Mouse (Mus musculus) forebrain, embryonic 11.5 days (tissue): ENCODE measurements around the gene Ap1g1. TPM values are rescaled to one million over a fixed set of nuclear protein-coding genes. Genes with fewer than 3 reads are reported as not detected.

Experiments
- ATAC-seq: fragments of 200-750 bp; cut with Nextera tagmentation; replicated peaks from 2 replicates; pipeline ENCODE4 v1.8.0; 2017; ENCODE audit warnings: moderate TSS enrichment; ENCODE audit not compliant: low FRiP score
- DNase-seq: peaks from one replicate; pipeline ENCODE4 v3.0.0-alpha.2; 2017; ENCODE audit warnings: low spot score
- H3K27ac ChIP-seq: fragments of 300-500 bp; sonication (generic); 2 replicates; pipeline ENCODE4 v1.5.1; 2014; ENCODE audit warnings: low read depth, low read length
- H3K27me3 ChIP-seq: fragments of 300-500 bp; sonication (generic); 2 replicates; pipeline ENCODE4 v1.6.1; 2014; ENCODE audit warnings: mild to moderate bottlenecking, low read length, mixed read lengths; ENCODE audit not compliant: control insufficient read depth, insufficient read depth
- H3K36me3 ChIP-seq: fragments of 300-500 bp; sonication (generic); 2 replicates; pipeline ENCODE4 v1.6.1; 2014; ENCODE audit warnings: mild to moderate bottlenecking, low read length, moderate library complexity, mixed read lengths; ENCODE audit not compliant: control insufficient read depth, insufficient read depth
- H3K4me1 ChIP-seq: fragments of 300-500 bp; sonication (generic); replicated peaks from 2 replicates; pipeline ENCODE4 v1.6.1; 2014; ENCODE audit warnings: low read length, mixed read lengths; ENCODE audit not compliant: control insufficient read depth, insufficient read depth
- H3K4me2 ChIP-seq: fragments of 300-500 bp; sonication (generic); 2 replicates; pipeline ENCODE4 v1.6.1; 2014; ENCODE audit warnings: low read depth, mild to moderate bottlenecking, low read length, moderate library complexity, mixed read lengths; ENCODE audit not compliant: severe bottlenecking
- H3K4me3 ChIP-seq: fragments of 300-500 bp; sonication (generic); 2 replicates; pipeline ENCODE4 v1.5.1; 2014; ENCODE audit warnings: low read depth, low read length
- H3K9ac ChIP-seq: fragments of 300-500 bp; sonication (generic); 2 replicates; pipeline ENCODE4 v1.6.1; 2014; ENCODE audit warnings: low read length
- H3K9me3 ChIP-seq: fragments of 300-500 bp; sonication (generic); 2 replicates; pipeline ENCODE4 v1.6.1; 2016; ENCODE audit warnings: low read length, mixed read lengths; ENCODE audit not compliant: control insufficient read depth
- WGBS: fragments of 180-500 bp; shearing (Covaris S2); extraction: QIAGEN DNeasy Blood & Tissue Kit; methylation state at CpG from one replicate; pipeline ENCODE4 v1.1.7; 2014; 5-methylcytosine and 5-hydroxymethylcytosine counted together
- polyA plus RNA-seq: library from polyadenylated mRNA; unstranded; fragments of >200 nt; fragmentation: Nextera tagmentation; extraction: Ambion mirVana; gene quantifications from 2 replicates; pipeline ENCODE4 v1.2.1, GENCODE M21; 2014

Gene Ap1g1
- polyA plus RNA-seq, 1 experiment from 2014 or later, result 47.0 TPM

- Histone ChIP-seq H3K4me2 (no peak overlapping the region), H3K9ac (no peak overlapping the region), H3K27ac (no peak overlapping the region), H3K36me3 (no peaks in the 10 kb centered on the region; the same call in 1 of the 2 replicates), H3K27me3 (no peaks in the 10 kb centered on the region), H3K4me3 (no peak overlapping the region), H3K4me1 (no peaks in the 10 kb centered on the region), H3K9me3 (no peaks in the 10 kb centered on the region)
- no peak for ATAC-seq
- DNase-seq, result no peak
Observed at GRCm38 (mm10) chr8:109885294-109885693, 106.9 kb downstream of the Ap1g1 start.

GRCm38 (mm10) chr8:109889211-109889610 is 110.9 kb downstream of the Ap1g1 start:
- Histone ChIP-seq H3K4me3 (no peak overlapping the region), H3K4me2 (no peak overlapping the region), H3K36me3 (no peaks in the 10 kb centered on the region; the same call in 1 of the 2 replicates), H3K27me3 (no peaks in the 10 kb centered on the region), H3K27ac (no peak overlapping the region), H3K4me1 (no peaks in the 10 kb centered on the region), H3K9ac (no peak overlapping the region), H3K9me3 (no peaks in the 10 kb centered on the region)
- ATAC-seq, result no peak
- 96% methylated on average over 1 of the region's 1 CpGs for WGBS
- no peak for DNase-seq

GRCm38 (mm10) chr8:109890794-109891585 is 112.6 kb downstream of the Ap1g1 start:
- no peak for DNase-seq
- Histone ChIP-seq H3K36me3 (no peaks in the 10 kb centered on the region; the same call in 1 of the 2 replicates), H3K27ac (no peak overlapping the region), H3K9me3 (no peaks in the 10 kb centered on the region), H3K27me3 (no peaks in the 10 kb centered on the region), H3K9ac (no peak overlapping the region), H3K4me3 (no peak overlapping the region), H3K4me1 (no peaks in the 10 kb centered on the region), H3K4me2 (no peak overlapping the region)
- WGBS, result 92% methylated on average over 3 of the region's 3 CpGs
- no peak for ATAC-seq

- H3K9me3 ChIP-seq, result no peaks in the 10 kb centered on the region
- DNase-seq (no peak), ATAC-seq (no peak)
- no peaks in the 10 kb centered on the region for H3K4me1 ChIP-seq
- H3K27me3 ChIP-seq, result no peaks in the 10 kb centered on the region
- H3K9ac ChIP-seq, result no peak overlapping the region
- no peak overlapping the region for H3K4me2 ChIP-seq
- H3K27ac ChIP-seq, result no peak overlapping the region
- no peaks in the 10 kb centered on the region; the same call in 1 of the 2 replicates for H3K36me3 ChIP-seq
- WGBS, result 100% methylated on average over 1 of the region's 1 CpGs
- no peak overlapping the region for H3K4me3 ChIP-seq
Observed at GRCm38 (mm10) chr8:109894636-109895035, 116.3 kb downstream of the Ap1g1 start.

GRCm38 (mm10) chr8:109895355-109895754 is 117.0 kb downstream of the Ap1g1 start:
- Histone ChIP-seq H3K4me3 (no peak overlapping the region), H3K9ac (no peak overlapping the region), H3K36me3 (no peaks in the 10 kb centered on the region; the same call in 1 of the 2 replicates), H3K9me3 (no peaks in the 10 kb centered on the region), H3K27me3 (no peaks in the 10 kb centered on the region), H3K27ac (no peak overlapping the region), H3K4me2 (no peak overlapping the region), H3K4me1 (no peaks in the 10 kb centered on the region)
- DNase-seq, result no peak
- ATAC-seq, result no peak
- WGBS, result 92% methylated on average over 12 of the region's 12 CpGs

GRCm38 (mm10) chr8:109902379-109902778 is 124.0 kb downstream of the Ap1g1 start:
- DNase-seq, result no peak
- Histone ChIP-seq H3K4me3 (no peak overlapping the region), H3K36me3 (no peaks in the 10 kb centered on the region), H3K27ac (no peak overlapping the region), H3K4me1 (no peaks in the 10 kb centered on the region), H3K4me2 (no peak overlapping the region), H3K9me3 (no peaks in the 10 kb centered on the region), H3K9ac (no peak overlapping the region), H3K27me3 (no peaks in the 10 kb centered on the region)
- no peak for ATAC-seq

- Histone ChIP-seq H3K4me3 (no peak overlapping the region), H3K4me2 (no peak overlapping the region), H3K27ac (no peak overlapping the region), H3K27me3 (no peaks in the 10 kb centered on the region), H3K9ac (no peak overlapping the region), H3K36me3 (no peaks in the 10 kb centered on the region; the same call in 1 of the 2 replicates), H3K9me3 (no peaks in the 10 kb centered on the region), H3K4me1 (no peaks in the 10 kb centered on the region)
- DNase-seq (no peak), ATAC-seq (no peak)
- WGBS, result 93% methylated on average over 10 of the region's 10 CpGs
Observed at GRCm38 (mm10) chr8:109903909-109904469, 125.6 kb downstream of the Ap1g1 start.

- Histone ChIP-seq H3K4me2 (no peak overlapping the region), H3K27me3 (no peaks in the 10 kb centered on the region), H3K36me3 (no peaks in the 10 kb centered on the region; the same call in 1 of the 2 replicates), H3K27ac (no peak overlapping the region), H3K9me3 (no peaks in the 10 kb centered on the region), H3K9ac (no peak overlapping the region), H3K4me1 (no peaks in the 10 kb centered on the region), H3K4me3 (no peak overlapping the region)
- 93% methylated on average over 1 of the region's 1 CpGs for WGBS
- no peak for ATAC-seq
- DNase-seq, result no peak
Observed at GRCm38 (mm10) chr8:109904928-109905668, 126.7 kb downstream of the Ap1g1 start.
